Mouse (Mus musculus): ENCODE data around the gene Dip2c. TPM values are rescaled to one million over a fixed set of nuclear protein-coding genes. Genes with fewer than 3 reads are reported as not detected.

The Dip2c gene
- polyA plus RNA-seq, 1 experiment: 24.8 TPM

GRCm38 (mm10) chr13:9454426-9455177 lies 178.3 kb downstream of the Dip2c start:
- H3K4me3 ChIP-seq (ENCODE audit: insufficient read depth, low read length): no peak overlapping the region
- TF ChIP-seq POLR2A (IDR thresholded peaks at IDR 0.05; ENCODE audit: extremely low read depth, insufficient read depth, low read length) (no peak), CTCF (IDR thresholded peaks at IDR 0.05; ENCODE audit: extremely low read depth, insufficient read depth, low read length) (no peak)
- no peak overlapping the region for H3K27ac ChIP-seq (ENCODE audit: insufficient read depth, low read length)
- H3K4me1 ChIP-seq (ENCODE audit: control insufficient read depth, insufficient read depth, low read length): peaks cover 5% of the 10 kb centered on the region

- H3K4me1 ChIP-seq (ENCODE audit: control insufficient read depth, insufficient read depth, low read length): peaks cover 3% of the 10 kb centered on the region
- no peak for TF ChIP-seq POLR2A (IDR thresholded peaks at IDR 0.05; ENCODE audit: extremely low read depth, insufficient read depth, low read length)
- H3K27ac ChIP-seq (ENCODE audit: insufficient read depth, low read length): no peak overlapping the region
- H3K4me3 ChIP-seq (ENCODE audit: insufficient read depth, low read length): no peak overlapping the region
These were observed 179.7 kb downstream of the Dip2c start for GRCm38 (mm10) chr13:9455979-9456378.

- TF ChIP-seq CTCF (IDR thresholded peaks at IDR 0.05; ENCODE audit: extremely low read depth, insufficient read depth, low read length): no peak
- no peak for TF ChIP-seq POLR2A (IDR thresholded peaks at IDR 0.05; ENCODE audit: extremely low read depth, insufficient read depth, low read length)
- Histone ChIP-seq H3K27ac (ENCODE audit: insufficient read depth, low read length) (no peak overlapping the region), H3K4me3 (ENCODE audit: insufficient read depth, low read length) (no peak overlapping the region), H3K4me1 (ENCODE audit: control insufficient read depth, insufficient read depth, low read length) (peaks cover 3% of the 10 kb centered on the region)
These were observed 181.3 kb downstream of the Dip2c start for GRCm38 (mm10) chr13:9457420-9458308.

GRCm38 (mm10) chr13:9464457-9464856 lies 188.1 kb downstream of the Dip2c start:
- no peak overlapping the region for H3K27ac ChIP-seq (ENCODE audit: insufficient read depth, low read length)
- TF ChIP-seq CTCF (IDR thresholded peaks at IDR 0.05; ENCODE audit: extremely low read depth, insufficient read depth, low read length) (no peak), POLR2A (IDR thresholded peaks at IDR 0.05; ENCODE audit: extremely low read depth, insufficient read depth, low read length) (no peak)
- H3K4me3 ChIP-seq (ENCODE audit: insufficient read depth, low read length): no peak overlapping the region
- 0 out of 2 replicates have a peak, but pooled peaks cover 1% of the 10 kb centered on the region for H3K4me1 ChIP-seq (ENCODE audit: control insufficient read depth, insufficient read depth, low read length)

GRCm38 (mm10) chr13:9467216-9467615 lies 190.9 kb downstream of the Dip2c start:
- peak; percentile 29; the same call in 1 of the 2 replicates for TF ChIP-seq CTCF (IDR thresholded peaks at IDR 0.05; ENCODE audit: extremely low read depth, insufficient read depth, low read length)
- TF ChIP-seq POLR2A (IDR thresholded peaks at IDR 0.05; ENCODE audit: extremely low read depth, insufficient read depth, low read length): no peak
- no peak overlapping the region for H3K4me3 ChIP-seq (ENCODE audit: insufficient read depth, low read length)
- H3K4me1 ChIP-seq (ENCODE audit: control insufficient read depth, insufficient read depth, low read length): peaks cover 1% of the 10 kb centered on the region; the same call in 1 of the 2 replicates
- H3K27ac ChIP-seq (ENCODE audit: insufficient read depth, low read length): no peak overlapping the region

DNA sequence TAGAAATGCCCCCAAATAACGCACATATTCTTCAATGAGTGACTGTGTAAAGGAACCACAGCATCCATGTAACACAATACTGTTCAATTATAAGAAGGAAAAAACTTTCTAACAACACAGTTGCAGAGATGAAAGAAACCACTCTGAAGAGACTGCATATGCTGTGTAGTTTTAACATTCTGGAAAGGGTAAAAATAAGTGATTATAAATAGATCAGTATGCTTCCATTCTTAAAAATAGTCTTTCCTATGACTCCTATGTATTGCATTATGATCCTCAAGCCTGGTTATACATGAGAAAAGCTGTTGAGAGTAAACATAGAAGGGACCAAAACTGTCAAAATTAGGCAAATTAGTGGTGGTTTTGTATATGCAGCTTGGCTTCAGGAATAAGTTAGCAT lies 197.1 kb downstream of the Dip2c start:
- H3K4me3 ChIP-seq (ENCODE audit: insufficient read depth, low read length): no peak overlapping the region
- no peak for TF ChIP-seq POLR2A (IDR thresholded peaks at IDR 0.05; ENCODE audit: extremely low read depth, insufficient read depth, low read length)
- no peak for TF ChIP-seq CTCF (IDR thresholded peaks at IDR 0.05; ENCODE audit: extremely low read depth, insufficient read depth, low read length)
- no peaks in the 10 kb centered on the region; the same call in none of the 2 replicates for H3K4me1 ChIP-seq (ENCODE audit: control insufficient read depth, insufficient read depth, low read length)
- no peak overlapping the region for H3K27ac ChIP-seq (ENCODE audit: insufficient read depth, low read length)

DNA sequence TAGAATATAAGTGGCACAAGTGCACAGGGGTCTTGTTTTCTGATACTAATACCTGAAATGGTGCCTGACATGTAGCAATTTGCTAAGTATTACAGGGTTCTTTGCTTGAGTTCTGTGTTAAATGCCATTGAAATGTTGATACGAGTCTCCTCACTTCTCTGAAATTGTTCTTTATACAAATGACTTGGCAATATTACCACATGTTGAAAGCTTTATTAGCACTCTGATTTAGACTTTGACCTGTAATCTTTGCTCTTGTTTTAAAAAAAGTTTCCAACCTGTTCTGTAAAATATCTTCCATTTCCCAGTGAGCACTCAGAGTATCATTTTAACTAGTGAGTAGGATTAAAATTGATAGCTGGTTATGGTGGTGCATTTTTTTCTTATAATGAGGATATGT lies 205.4 kb downstream of the Dip2c start:
- Histone ChIP-seq H3K27ac (ENCODE audit: insufficient read depth, low read length) (no peak overlapping the region), H3K4me1 (ENCODE audit: control insufficient read depth, insufficient read depth, low read length) (no peaks in the 10 kb centered on the region), H3K4me3 (ENCODE audit: insufficient read depth, low read length) (no peak overlapping the region)
- TF ChIP-seq POLR2A (IDR thresholded peaks at IDR 0.05; ENCODE audit: extremely low read depth, insufficient read depth, low read length) (no peak), CTCF (IDR thresholded peaks at IDR 0.05; ENCODE audit: extremely low read depth, insufficient read depth, low read length) (no peak)

- Histone ChIP-seq H3K4me3 (ENCODE audit: insufficient read depth, low read length) (no peak overlapping the region), H3K4me1 (ENCODE audit: control insufficient read depth, insufficient read depth, low read length) (no peaks in the 10 kb centered on the region; the same call in 1 of the 2 replicates), H3K27ac (ENCODE audit: insufficient read depth, low read length) (no peak overlapping the region)
- TF ChIP-seq POLR2A (IDR thresholded peaks at IDR 0.05; ENCODE audit: extremely low read depth, insufficient read depth, low read length): no peak
- no peak for TF ChIP-seq CTCF (IDR thresholded peaks at IDR 0.05; ENCODE audit: extremely low read depth, insufficient read depth, low read length)
These were observed 213.4 kb downstream of the Dip2c start for GRCm38 (mm10) chr13:9489696-9490095.

GRCm38 (mm10) chr13:9494726-9495125 lies 218.4 kb downstream of the Dip2c start:
- Histone ChIP-seq H3K4me3 (ENCODE audit: insufficient read depth, low read length) (peak overlapping the region; percentile 26), H3K27ac (ENCODE audit: insufficient read depth, low read length) (no peak overlapping the region), H3K4me1 (ENCODE audit: control insufficient read depth, insufficient read depth, low read length) (no peaks in the 10 kb centered on the region; the same call in none of the 2 replicates)
- TF ChIP-seq CTCF (IDR thresholded peaks at IDR 0.05; ENCODE audit: extremely low read depth, insufficient read depth, low read length) (no peak), POLR2A (IDR thresholded peaks at IDR 0.05; ENCODE audit: extremely low read depth, insufficient read depth, low read length) (no peak)

Data from cortical plate, adult 2 months (tissue).